Mouse (Mus musculus): ENCODE measurements around the gene Col6a3. TPM values are rescaled to one million over a fixed set of nuclear protein-coding genes. Genes with fewer than 3 reads are reported as not detected.

Gene Col6a3
- polyA plus RNA-seq (2017; shearing (Covaris generic)): 0.05 TPM

DNA sequence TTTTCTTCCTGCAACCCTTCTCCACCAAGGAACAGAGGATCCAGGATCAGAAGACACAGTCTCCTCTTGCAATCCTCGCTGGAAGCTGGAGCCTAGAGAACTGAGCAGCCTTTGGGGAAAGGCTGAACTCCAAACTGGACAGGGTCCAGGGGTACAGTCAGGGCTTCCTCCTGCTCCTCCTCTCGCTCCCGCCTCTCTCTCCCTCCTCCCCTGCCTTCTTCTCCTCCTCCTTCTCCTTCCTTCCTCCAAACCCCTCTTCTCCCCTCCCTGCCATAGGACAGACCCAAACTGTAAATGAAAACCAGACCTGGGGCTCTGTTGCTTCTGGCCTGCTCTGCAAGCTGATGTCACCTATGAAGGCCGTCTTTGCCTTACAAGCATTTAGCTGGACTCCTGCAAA, at the start of gene Col6a3:
TSS of gene Col6a3 (minus strand) at position 136 of the 400 bp plus-strand sequence.

Other genes starting within 250 kb of the Col6a3 start
- gene Cops8, start 241.0 kb downstream of the Col6a3 start, polyA plus RNA-seq (2017; shearing (Covaris generic)): 122 TPM
- gene Mlph, start 71.1 kb upstream of the Col6a3 start, polyA plus RNA-seq (2017; shearing (Covaris generic)): 0.23 TPM
- not detected for gene Prlh, start 109.1 kb upstream of the Col6a3 start, polyA plus RNA-seq (2017; shearing (Covaris generic))
- gene Rab17, start 125.7 kb upstream of the Col6a3 start, polyA plus RNA-seq (2017; shearing (Covaris generic)): not detected
- gene Lrrfip1, start 154.8 kb upstream of the Col6a3 start, polyA plus RNA-seq (2017; shearing (Covaris generic)): 286 TPM

Data from activated CD4-positive, CD25-positive, alpha-beta regulatory T cell, adult 9 weeks (primary cell).